Mouse (Mus musculus) intestine, embryonic 14.5 days (tissue): Measurements from ENCODE around the gene Cntnap1. TPM values are rescaled to one million over a fixed set of nuclear protein-coding genes. Genes with fewer than 3 reads are reported as not detected.
A peak's percentile ranks its signal among the peaks of the same experiment; 100 is the strongest.

Experiments used
- ATAC-seq: fragments of 200-750 bp; cut with Nextera tagmentation; replicated peaks from 2 replicates; pipeline ENCODE4 v1.8.0; 2017; ENCODE audit warnings: low read depth, moderate number of reproducible peaks, moderate TSS enrichment, moderate library complexity; ENCODE audit not compliant: low FRiP score, low TSS enrichment
- DNase-seq: peaks from one replicate; pipeline ENCODE4 v3.0.0-alpha.2; 2018; ENCODE audit warnings: low spot score
- H3K27ac ChIP-seq: fragments of 300-500 bp; sonication (generic); 2 replicates; pipeline ENCODE4 v1.5.1; 2014; ENCODE audit warnings: low read depth, mild to moderate bottlenecking, control low read depth
- H3K27me3 ChIP-seq: fragments of 300-500 bp; sonication (generic); replicated peaks from 2 replicates; pipeline ENCODE4 v1.6.1; 2014; ENCODE audit warnings: low read length, control low read depth; ENCODE audit not compliant: control insufficient read depth, insufficient read depth
- H3K36me3 ChIP-seq: fragments of 300-500 bp; sonication (generic); 2 replicates; pipeline ENCODE4 v1.6.1; 2014; ENCODE audit warnings: low read length, control low read depth; ENCODE audit not compliant: control insufficient read depth, insufficient read depth
- H3K4me1 ChIP-seq: fragments of 300-500 bp; sonication (generic); replicated peaks from 2 replicates; pipeline ENCODE4 v1.6.1; 2014; ENCODE audit warnings: low read length, control low read depth, mixed read lengths; ENCODE audit not compliant: control insufficient read depth, insufficient read depth
- H3K4me2 ChIP-seq: fragments of 300-500 bp; sonication (generic); 2 replicates; pipeline ENCODE4 v1.6.1; 2014; ENCODE audit warnings: low read length
- H3K4me3 ChIP-seq: fragments of 300-500 bp; sonication (generic); 2 replicates; pipeline ENCODE4 v1.5.1; 2014; ENCODE audit warnings: low read depth, low read length, control low read depth, mixed read lengths
- H3K9ac ChIP-seq: fragments of 300-500 bp; sonication (generic); 2 replicates; pipeline ENCODE4 v1.6.1; 2014; ENCODE audit warnings: mild to moderate bottlenecking, low read length
- H3K9me3 ChIP-seq: fragments of 300-500 bp; sonication (generic); 2 replicates; pipeline ENCODE4 v1.6.1; 2016; ENCODE audit warnings: low read length, control low read depth; ENCODE audit not compliant: control insufficient read depth
- WGBS: fragments of 180-500 bp; shearing (Covaris S2); extraction: QIAGEN DNeasy Blood & Tissue Kit; methylation state at CpG from one replicate; pipeline ENCODE4 v1.1.7; 2014; 5-methylcytosine and 5-hydroxymethylcytosine counted together
- polyA plus RNA-seq: library from polyadenylated mRNA; unstranded; fragments of >200 nt; fragmentation: Nextera tagmentation; extraction: Ambion mirVana; gene quantifications from 2 replicates; pipeline ENCODE4 v1.2.1, GENCODE M21; 2014

Cntnap1 gene
- polyA plus RNA-seq, 1 experiment from 2014 or later = 1.4 TPM

DNA sequence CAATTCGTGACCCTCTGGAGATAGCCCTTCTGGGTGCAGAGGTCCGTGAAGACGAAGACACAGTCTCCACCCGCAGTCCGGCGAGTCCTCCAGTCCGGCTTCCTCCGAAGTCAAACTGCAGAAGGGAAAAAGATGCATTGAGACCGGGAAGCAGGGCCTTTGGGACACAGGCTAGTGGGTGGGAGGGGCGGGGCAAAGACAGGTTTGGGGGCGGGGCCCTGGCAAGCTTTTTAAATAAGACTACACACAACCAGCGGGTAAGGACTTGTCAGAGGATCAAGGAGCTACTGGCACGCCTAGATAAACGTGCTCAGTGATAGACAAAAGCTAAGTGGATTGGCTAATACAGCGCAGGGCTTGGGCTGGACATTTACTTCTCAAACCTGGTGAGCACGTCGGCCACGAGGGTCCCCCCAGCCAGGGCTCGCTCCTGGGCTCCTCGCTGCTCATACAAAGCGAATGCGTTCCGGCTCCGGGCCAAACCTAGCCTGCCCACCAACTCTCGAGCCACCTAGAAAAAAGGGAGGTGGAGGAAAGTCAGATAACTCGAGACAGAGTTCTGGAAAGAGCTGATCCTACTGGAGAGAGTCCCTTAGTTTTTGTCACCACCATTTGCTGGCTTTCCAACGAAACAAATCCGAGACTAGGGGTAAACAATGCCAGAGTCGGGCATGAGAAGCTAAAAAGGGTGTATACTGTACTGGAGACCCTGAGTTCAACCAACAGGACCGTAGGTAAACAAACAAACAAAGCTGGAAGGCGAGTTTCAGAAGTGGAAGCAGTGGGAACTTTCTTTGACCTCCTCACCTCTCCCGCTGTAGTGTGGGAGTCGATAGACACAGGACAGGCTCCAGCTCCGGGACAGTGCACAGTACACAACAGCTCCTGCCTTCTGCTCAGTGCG is 5.4 kb upstream of the Cntnap1 start:
- no peaks in the 10 kb centered on the region for H3K9me3 ChIP-seq
- no peak overlapping the region for H3K9ac ChIP-seq
- ATAC-seq (no peak), DNase-seq (no peak)
- H3K27ac ChIP-seq = no peak overlapping the region
- peaks cover 64% of the 10 kb centered on the region for H3K36me3 ChIP-seq
- peaks cover 54% of the 10 kb centered on the region for H3K27me3 ChIP-seq
- peaks cover 11% of the 10 kb centered on the region for H3K4me1 ChIP-seq
- 44% methylated on average over 35 of the region's 35 CpGs for WGBS
- H3K4me2 ChIP-seq = no peak overlapping the region
- no peak overlapping the region for H3K4me3 ChIP-seq

DNA sequence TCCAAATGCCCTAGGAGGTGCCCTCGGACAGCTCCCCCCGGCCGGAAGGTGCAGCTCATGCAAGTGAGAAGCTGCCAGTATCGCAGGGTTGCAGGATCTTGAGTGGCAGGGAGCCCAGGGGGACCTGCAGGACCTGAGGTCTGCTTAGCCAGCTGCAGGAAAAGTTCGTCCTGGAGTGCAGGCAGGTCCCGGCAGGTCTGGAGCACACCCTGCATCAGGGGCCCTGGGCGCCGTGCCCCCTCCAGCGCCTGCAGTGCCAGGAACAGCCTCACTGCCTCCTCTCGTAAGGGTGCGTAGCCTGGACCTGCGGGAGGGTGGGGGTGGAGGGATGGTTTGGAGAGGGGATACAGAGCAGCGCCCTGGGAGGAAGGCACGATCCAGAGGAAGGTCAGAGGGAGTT is 4.0 kb upstream of the Cntnap1 start:
- peaks cover 54% of the 10 kb centered on the region for H3K27me3 ChIP-seq
- WGBS = 75% methylated on average over 14 of the region's 14 CpGs
- no peak overlapping the region for H3K9ac ChIP-seq
- H3K4me2 ChIP-seq = no peak overlapping the region
- no peak overlapping the region for H3K27ac ChIP-seq
- H3K36me3 ChIP-seq = peaks cover 63% of the 10 kb centered on the region
- no peak overlapping the region for H3K4me3 ChIP-seq
- H3K4me1 ChIP-seq = peaks cover 12% of the 10 kb centered on the region
- DNase-seq (no peak), ATAC-seq (no peak)
- H3K9me3 ChIP-seq = no peaks in the 10 kb centered on the region

DNA sequence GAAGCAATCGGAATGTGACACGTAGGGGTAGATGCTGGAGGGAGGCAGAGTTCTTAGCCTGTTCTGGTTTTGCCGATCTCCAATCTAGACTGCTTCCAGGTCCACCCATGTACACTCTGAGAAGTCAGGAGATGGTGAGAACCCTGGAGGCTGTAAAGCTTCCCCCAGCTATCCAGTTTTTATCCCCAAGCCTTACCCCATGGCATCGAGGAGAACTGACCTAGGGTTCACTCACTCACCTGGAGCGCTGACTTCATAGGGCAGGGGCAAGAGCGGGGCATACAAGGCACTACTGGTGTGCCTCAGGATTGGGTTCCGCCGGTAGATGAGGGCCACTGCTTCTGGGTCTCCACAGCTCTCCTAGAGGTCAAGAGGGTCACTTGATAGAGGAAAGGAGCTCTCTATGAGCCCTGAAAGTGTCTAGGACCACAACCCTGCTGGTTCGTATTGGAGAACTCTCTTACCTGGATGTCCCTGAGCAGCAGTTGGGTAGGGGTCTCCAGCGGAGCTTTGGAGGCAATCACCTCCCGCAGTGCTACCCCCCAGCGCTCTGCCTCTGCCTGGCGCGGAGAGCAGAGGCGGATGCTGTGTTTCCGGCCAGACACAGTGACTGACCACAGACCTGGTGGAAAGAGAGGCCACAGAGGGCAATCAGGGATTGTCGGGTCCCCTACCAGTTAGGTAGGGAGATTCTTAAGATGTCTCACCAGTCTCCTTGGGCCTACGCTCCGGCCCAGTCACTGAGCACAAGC is 2.9 kb upstream of the Cntnap1 start:
- ATAC-seq (no peak), DNase-seq (no peak)
- peaks cover 53% of the 10 kb centered on the region for H3K36me3 ChIP-seq
- no peaks in the 10 kb centered on the region for H3K9me3 ChIP-seq
- WGBS = 67% methylated on average over 19 of the region's 19 CpGs
- H3K9ac ChIP-seq = no peak overlapping the region
- peaks cover 54% of the 10 kb centered on the region for H3K27me3 ChIP-seq
- H3K4me2 ChIP-seq = no peak overlapping the region
- H3K4me1 ChIP-seq = peaks cover 17% of the 10 kb centered on the region
- H3K4me3 ChIP-seq = no peak overlapping the region
- H3K27ac ChIP-seq = no peak overlapping the region

DNA sequence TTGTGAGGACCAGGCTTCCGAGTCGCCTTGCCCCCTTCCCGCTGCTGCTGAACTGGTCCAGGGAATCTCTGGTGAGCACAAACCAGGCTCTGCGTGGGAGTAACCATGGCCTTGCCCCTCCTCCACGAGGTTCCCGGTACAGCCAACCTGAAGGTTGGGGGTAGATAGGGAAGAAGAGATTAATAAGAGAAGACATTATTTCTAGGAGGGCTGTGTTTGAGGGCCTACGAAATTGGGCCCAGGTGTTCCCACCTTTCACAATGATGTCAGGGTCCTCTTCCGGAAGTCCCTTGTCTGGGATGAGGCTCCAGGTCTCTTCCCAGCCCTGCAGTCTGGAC is 2.4 kb upstream of the Cntnap1 start:
- ATAC-seq (no peak), DNase-seq (no peak)
- H3K9ac ChIP-seq = no peak overlapping the region
- no peak overlapping the region for H3K27ac ChIP-seq
- no peaks in the 10 kb centered on the region for H3K9me3 ChIP-seq
- H3K4me3 ChIP-seq = no peak overlapping the region
- peaks cover 21% of the 10 kb centered on the region for H3K4me1 ChIP-seq
- H3K27me3 ChIP-seq = peaks cover 54% of the 10 kb centered on the region
- no peak overlapping the region for H3K4me2 ChIP-seq
- WGBS = 64% methylated on average over 8 of the region's 8 CpGs
- peaks cover 48% of the 10 kb centered on the region for H3K36me3 ChIP-seq

- Histone ChIP-seq H3K36me3 (peaks cover 43% of the 10 kb centered on the region), H3K4me1 (peaks cover 26% of the 10 kb centered on the region), H3K9me3 (no peaks in the 10 kb centered on the region), H3K4me3 (no peak overlapping the region), H3K4me2 (peak overlapping the region; percentile 64; the same call in 1 of the 2 replicates), H3K9ac (no peak overlapping the region), H3K27me3 (peaks cover 53% of the 10 kb centered on the region), H3K27ac (no peak overlapping the region)
- 73% methylated on average over 18 of the region's 18 CpGs for WGBS
- DNase-seq (no peak), ATAC-seq (no peak)
Observed at GRCm38 (mm10) chr11:101168301-101168980, 1.9 kb upstream of the Cntnap1 start.

GRCm38 (mm10) chr11:101169301-101170107 is 819 bp upstream of the Cntnap1 start:
- peak overlapping the region; percentile 64 for H3K4me2 ChIP-seq
- WGBS = 21% methylated on average over 17 of the region's 17 CpGs
- peaks cover 35% of the 10 kb centered on the region for H3K4me1 ChIP-seq
- DNase-seq = no peak
- peaks cover 34% of the 10 kb centered on the region for H3K36me3 ChIP-seq
- peak overlapping the region; percentile 59 for H3K9ac ChIP-seq
- peaks cover 43% of the 10 kb centered on the region for H3K27me3 ChIP-seq
- peak overlapping the region; percentile 63 for H3K4me3 ChIP-seq
- no peak for ATAC-seq
- H3K9me3 ChIP-seq = no peaks in the 10 kb centered on the region
- no peak overlapping the region; the same call in 1 of the 2 replicates for H3K27ac ChIP-seq

DNA sequence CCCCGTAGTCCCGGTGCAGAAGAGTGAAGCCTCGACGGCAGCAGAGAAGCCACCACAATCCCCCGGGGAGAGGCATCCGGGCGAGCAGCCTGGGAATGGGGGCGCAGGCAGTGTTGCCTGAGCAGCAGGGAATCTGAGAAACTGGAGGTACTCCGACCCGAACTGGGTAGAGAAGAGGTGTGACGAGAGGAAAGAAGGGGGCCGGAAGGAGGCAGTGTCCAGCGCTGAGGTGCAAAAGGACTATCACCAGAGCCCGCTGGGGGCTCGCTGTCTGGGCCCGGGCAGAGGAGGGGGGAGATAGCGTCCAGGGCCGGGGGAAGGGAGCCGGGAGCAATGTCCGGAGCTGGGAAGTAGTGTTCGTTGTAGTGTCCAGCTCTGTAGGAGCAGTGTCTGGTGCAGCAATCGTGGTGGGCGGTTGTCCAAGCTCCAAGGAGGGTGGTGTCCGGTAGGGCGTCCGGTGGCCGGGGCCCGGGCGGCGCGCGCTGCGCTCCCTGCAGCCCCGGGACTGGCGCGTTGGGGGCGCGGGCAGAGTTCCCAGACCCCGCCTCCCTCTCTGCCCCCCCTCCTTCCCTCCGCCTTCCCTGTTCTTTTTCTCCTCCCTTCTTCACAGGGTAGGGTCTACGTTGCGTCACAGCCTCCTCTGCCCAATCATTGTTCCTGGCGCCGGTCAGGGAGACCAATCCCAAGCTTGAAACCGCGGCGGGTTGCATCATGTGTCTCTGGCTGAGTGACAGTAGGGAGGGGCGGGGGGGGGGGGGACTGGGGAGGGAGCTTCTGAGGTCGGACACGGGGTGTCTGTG is 688 bp downstream of the Cntnap1 start, which contains the start of gene Plekhh3:
Plekhh3 (minus strand) TSS at position 541 of the 800 bp plus-strand sequence.
- Histone ChIP-seq H3K4me3 (peak within 1 kb of the TSS; percentile 63), H3K4me2 (peak within 1 kb of the TSS; percentile 64), H3K36me3 (peaks cover 21% of the 10 kb centered on the region), H3K27me3 (peaks cover 38% of the 10 kb centered on the region), H3K4me1 (peaks cover 37% of the 10 kb centered on the region), H3K9me3 (no peaks in the 10 kb centered on the region), H3K9ac (peak within 1 kb of the TSS; percentile 59), H3K27ac (peak within 1 kb of the TSS; percentile 85)
- WGBS = under 1% methylated on average over 49 of the region's 50 CpGs
- ATAC-seq (peak; percentile 93), DNase-seq (peak; percentile 92)
